Comparison of ENCODE assay signal across 7 mouse cellular contexts in genomic region chr12:112091054-112091453, GRCm38 (mm10). TPM values are rescaled to one million over a fixed set of nuclear protein-coding genes. Genes with fewer than 3 reads are reported as not detected.
A peak's percentile ranks its signal among the peaks of the same experiment; 100 is the strongest.
DNase-seq lines count a peak whose midpoint lies in the region; ATAC-seq lines count a peak whose summit lies in the region.

No protein-coding gene starts in this region.

- 9% methylated on average over 12 of the region's 12 CpGs for WGBS in hindbrain, embryonic 13.5 days

- peak overlapping the region; percentile 19; the same call in 1 of the 2 replicates for H3K9ac ChIP-seq in hindbrain, embryonic 13.5 days

- peaks cover 14% of the 10 kb centered on the region for H3K4me1 ChIP-seq in hindbrain, embryonic 13.5 days (replicated peaks)

- H3K9me3 ChIP-seq in hindbrain, embryonic 13.5 days, result no peaks in the 10 kb centered on the region

- peak; percentile 65; the same call in 1 of the 2 replicates for ATAC-seq in hindbrain, embryonic 13.5 days (ENCODE audit: low FRiP score)

- H3K27me3 ChIP-seq in hindbrain, embryonic 13.5 days, result 0 out of 2 replicates have a peak, but pooled peaks cover 7% of the 10 kb centered on the region

- peak overlapping the region; percentile 34 for H3K4me2 ChIP-seq in hindbrain, embryonic 13.5 days

- peak; percentile 76 for DNase-seq in adipocyte (ENCODE audit: low spot score)
- DNase-seq in cerebellum, postnatal 10 days, result peak; percentile 89 to 92
- DNase-seq in frontal cortex, postnatal 14 days (ENCODE audit: low spot score in 2 of 2), result peak; percentile 68 to 72
- DNase-seq in layer of hippocampus, adult 9-11 months, result peak; percentile 62
- peak; percentile 73 for DNase-seq in lung, postnatal 14 days
- DNase-seq in right cerebral cortex, adult 18-20 months, result peak; percentile 84

- no peaks in the 10 kb centered on the region for H3K36me3 ChIP-seq in hindbrain, embryonic 13.5 days

- no peak overlapping the region for H3K27ac ChIP-seq in hindbrain, embryonic 13.5 days

- no peak overlapping the region for H3K4me3 ChIP-seq in hindbrain, embryonic 13.5 days

RNA-seq across cellular contexts. Expression of gene Aspg, which starts 15.4 kb away (rescaled TPM):
- polyA plus RNA-seq in hindbrain, embryonic 13.5 days (2015; fragmentation: Nextera tagmentation; extraction: Ambion mirVana), result 0.27 and 1.1 TPM in 2 replicates

RNA-seq across cellular contexts. Expression of gene Kif26a, which starts 55.0 kb away (rescaled TPM):
- 3.8 and 4.4 TPM in 2 replicates for polyA plus RNA-seq in hindbrain, embryonic 13.5 days (2015; fragmentation: Nextera tagmentation; extraction: Ambion mirVana)
